In the genomic region with DNA sequence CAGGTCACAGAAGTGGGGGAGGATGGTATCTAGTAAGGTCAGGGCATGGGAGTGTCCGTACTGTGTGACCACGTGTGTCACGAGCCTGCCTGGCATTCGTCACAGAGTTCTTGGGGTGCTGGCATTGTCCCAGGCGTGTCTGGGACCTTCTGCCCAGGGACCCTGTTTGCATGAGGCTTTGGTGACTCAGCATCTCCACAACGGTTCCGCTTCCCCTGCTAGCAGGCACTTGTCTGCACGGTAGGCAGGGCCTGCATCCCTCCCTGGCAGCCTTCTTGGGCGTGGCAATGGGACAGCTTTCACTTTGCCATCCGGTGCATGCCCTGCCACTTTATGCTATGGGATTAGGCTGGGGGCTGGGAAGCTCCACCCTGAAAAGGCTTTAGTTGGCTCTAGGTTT, we compare ENCODE assay signal across 9 mouse cellular contexts. TPM values are rescaled to one million over a fixed set of nuclear protein-coding genes. Genes with fewer than 3 reads are reported as not detected.
A peak's percentile ranks its signal among the peaks of the same experiment; 100 is the strongest.
DNase-seq lines count a peak whose midpoint lies in the region; ATAC-seq and TF ChIP-seq lines count a peak whose summit lies in the region.
"Had no signal": no experiment of that assay in that cellular context is flagged by ENCODE, and none has a peak within 500 bp of the region (broad histone marks: within the 10 kb centered on the region; RNA-seq: fewer than 3 reads in every experiment).

No protein-coding gene starts in this region.

- no peak overlapping the region for H3K9ac ChIP-seq in embryonic facial prominence, embryonic 14.5 days (ENCODE audit: low read depth, low read length)
- no peak overlapping the region for H3K9ac ChIP-seq in lung, embryonic 14.5 days
- H3K9ac ChIP-seq: neural tube, embryonic 12.5 days had no signal

- no peak overlapping the region for H3K4me2 ChIP-seq in embryonic facial prominence, embryonic 14.5 days (ENCODE audit: low read depth, low read length)
- H3K4me2 ChIP-seq in lung, embryonic 14.5 days = no peak overlapping the region
- H3K4me2 ChIP-seq: neural tube, embryonic 12.5 days had no signal

- no peak overlapping the region for H3K4me3 ChIP-seq in embryonic facial prominence, embryonic 14.5 days (ENCODE audit: low read depth, low read length)
- H3K4me3 ChIP-seq in embryonic facial prominence, embryonic 10.5 days = no peak overlapping the region
- no peak overlapping the region for H3K4me3 ChIP-seq in lung, embryonic 14.5 days (ENCODE audit: low read depth, low read length)
- H3K4me3 ChIP-seq: neural tube, embryonic 12.5 days had no signal

- no peaks in the 10 kb centered on the region for H3K27me3 ChIP-seq in embryonic facial prominence, embryonic 14.5 days (replicated peaks; ENCODE audit: control insufficient read depth, insufficient read depth, low read length)
- H3K27me3 ChIP-seq in embryonic facial prominence, embryonic 10.5 days (replicated peaks; ENCODE audit: low read depth, poor library complexity, severe bottlenecking) = no peaks in the 10 kb centered on the region
- H3K27me3 ChIP-seq in lung, embryonic 14.5 days (ENCODE audit: insufficient read depth, low read length) = no peaks in the 10 kb centered on the region
- H3K27me3 ChIP-seq: neural tube, embryonic 12.5 days had no signal

- peak; percentile 46 for DNase-seq in embryonic facial prominence, embryonic 14.5 days (ENCODE audit: low spot score)
- no peak for DNase-seq in embryonic facial prominence, embryonic 10.5 days (ENCODE audit: low spot score)
- DNase-seq in CD4-positive helper T cell, adult 2 months (ENCODE audit: low read depth, low spot score) = peak; percentile 61
- peak; percentile 27 for DNase-seq in lung, embryonic 14.5 days
- peak; percentile 53 for DNase-seq in testis, postnatal 10 days (ENCODE audit: low spot score)
- DNase-seq in embryo, embryonic 10.5 days (ENCODE audit: low spot score) = no peak
- no peak for DNase-seq in layer of hippocampus, postnatal 36 days

- H3K36me3 ChIP-seq in embryonic facial prominence, embryonic 14.5 days (ENCODE audit: control insufficient read depth, insufficient read depth, low read length) = no peaks in the 10 kb centered on the region
- H3K36me3 ChIP-seq in embryonic facial prominence, embryonic 10.5 days (replicated peaks) = no peaks in the 10 kb centered on the region
- H3K36me3 ChIP-seq in lung, embryonic 14.5 days (ENCODE audit: insufficient read depth) = no peaks in the 10 kb centered on the region
- H3K36me3 ChIP-seq: neural tube, embryonic 12.5 days had no signal

- no peak overlapping the region for H3K27ac ChIP-seq in embryonic facial prominence, embryonic 14.5 days (replicated peaks; ENCODE audit: low read depth, low read length)
- H3K27ac ChIP-seq in embryonic facial prominence, embryonic 10.5 days (replicated peaks) = no peak overlapping the region
- no peak overlapping the region for H3K27ac ChIP-seq in lung, embryonic 14.5 days (ENCODE audit: low read depth)
- H3K27ac ChIP-seq: neural tube, embryonic 12.5 days had no signal

- ATAC-seq in embryonic facial prominence, embryonic 14.5 days (ENCODE audit: low read depth) = no peak
- peak; percentile 75 for ATAC-seq in erythroid progenitor cell, adult 5-6 weeks (replicated peaks; ENCODE audit: low FRiP score, poor library complexity, severe bottlenecking)
- no peak for ATAC-seq in lung, embryonic 14.5 days (ENCODE audit: insufficient read depth)

- H3K4me1 ChIP-seq in embryonic facial prominence, embryonic 14.5 days (ENCODE audit: control insufficient read depth, insufficient read depth, low read length) = no peaks in the 10 kb centered on the region
- no peaks in the 10 kb centered on the region for H3K4me1 ChIP-seq in embryonic facial prominence, embryonic 10.5 days
- no peaks in the 10 kb centered on the region for H3K4me1 ChIP-seq in lung, embryonic 14.5 days (ENCODE audit: insufficient read depth)
- H3K4me1 ChIP-seq: neural tube, embryonic 12.5 days had no signal

- no peaks in the 10 kb centered on the region for H3K9me3 ChIP-seq in embryonic facial prominence, embryonic 14.5 days (ENCODE audit: control insufficient read depth, low read length)
- H3K9me3 ChIP-seq in embryonic facial prominence, embryonic 10.5 days = no peaks in the 10 kb centered on the region
- no peaks in the 10 kb centered on the region for H3K9me3 ChIP-seq in lung, embryonic 14.5 days (ENCODE audit: low read depth, low read length)
- H3K9me3 ChIP-seq: neural tube, embryonic 12.5 days had no signal

- WGBS in embryonic facial prominence, embryonic 14.5 days = 77% methylated on average over 10 of the region's 10 CpGs
- WGBS in embryonic facial prominence, embryonic 10.5 days = 77% methylated on average over 10 of the region's 10 CpGs
- 66% methylated on average over 10 of the region's 10 CpGs for WGBS in lung, embryonic 14.5 days

- no peak for TF ChIP-seq CTCF in lung, embryonic 14.5 days (IDR thresholded peaks at IDR 0.05; ENCODE audit: low read depth)

RNA-seq across cellular contexts. Expression of a gene that starts 27.9 kb away (rescaled TPM):
- polyA plus RNA-seq in embryonic facial prominence, embryonic 14.5 days (2014; fragmentation: Nextera tagmentation; extraction: Ambion mirVana) = 2.9 and 4.0 TPM in 2 replicates
- 0.59 and 0.64 TPM in 2 replicates for polyA plus RNA-seq in embryonic facial prominence, embryonic 10.5 days (2016; fragmentation: Nextera tagmentation; extraction: Ambion mirVana)
- 2.5 and 2.9 TPM in 2 replicates for total RNA-seq in erythroid progenitor cell, adult 5-6 weeks (2015; ENCODE audit: low replicate concordance)
- total RNA-seq in erythroid progenitor cell, adult 5-6 weeks (2017; ENCODE audit: low replicate concordance) = 9.2 TPM in 1 of 2 replicates, not detected in the other
- 1.7 and 3.1 TPM in 2 replicates for polyA plus RNA-seq in lung, embryonic 14.5 days (2014; fragmentation: Nextera tagmentation; extraction: Ambion mirVana)
- 1 to 10 TPM in 1 of 2 experiments, under 1 TPM in 1; 0.88 to 1.1 TPM for total RNA-seq in layer of hippocampus, postnatal 36 days (2021)

RNA-seq across cellular contexts. Expression of a gene that starts 38.2 kb away (rescaled TPM):
- 4.0 and 5.0 TPM in 2 replicates for polyA plus RNA-seq in embryonic facial prominence, embryonic 14.5 days (2014; fragmentation: Nextera tagmentation; extraction: Ambion mirVana)
- polyA plus RNA-seq in embryonic facial prominence, embryonic 10.5 days (2016; fragmentation: Nextera tagmentation; extraction: Ambion mirVana) = 7.1 and 8.5 TPM in 2 replicates
- total RNA-seq in erythroid progenitor cell, adult 5-6 weeks (2015; ENCODE audit: low replicate concordance) = 13.0 and 15.9 TPM in 2 replicates
- total RNA-seq in erythroid progenitor cell, adult 5-6 weeks (2017; ENCODE audit: low replicate concordance) = 2.6 and 3.3 TPM in 2 replicates
- 2.6 and 3.3 TPM in 2 replicates for polyA plus RNA-seq in lung, embryonic 14.5 days (2014; fragmentation: Nextera tagmentation; extraction: Ambion mirVana)
- total RNA-seq in layer of hippocampus, postnatal 36 days (2021) = 10 to 100 TPM; 16.0 to 17.0 TPM

Comparison
In these comparisons a context has a peak if more than half of its experiments do, and no peak if none do; other contexts are left out.
1. DNase-seq: peak in embryonic facial prominence, embryonic 14.5 days (single experiment), CD4-positive helper T cell, adult 2 months (single experiment), lung, embryonic 14.5 days (single experiment) and testis, postnatal 10 days (single experiment); none in embryonic facial prominence, embryonic 10.5 days (single experiment), embryo, embryonic 10.5 days (single experiment) and layer of hippocampus, postnatal 36 days (0 of 2).